Mouse (Mus musculus) erythroid progenitor cell, adult 5-6 weeks (primary cell): ENCODE data around the gene Ly6g5c. TPM values are rescaled to one million over a fixed set of nuclear protein-coding genes. Genes with fewer than 3 reads are reported as not detected.

Experiments
- ATAC-seq: replicated peaks from 2 replicates; pipeline ENCODE4 v1.8.0; 2016; ENCODE audit warnings: moderate number of reproducible peaks, mild to moderate bottlenecking, moderate TSS enrichment, inconsistent platforms; ENCODE audit not compliant: poor library complexity, low FRiP score, severe bottlenecking
- total RNA-seq, 2 experiments: library from RNA; stranded (forward) in 1 of 2; stranded (reverse) in 1 of 2; fragments of 150-400 nt in 1 of 2; fragments of 186-747, 209-891 nt in 1 of 2; gene quantifications; 2 replicates each; pipeline versions ENCODE4 v1.2.3 to v1.2.4; 2015 to 2017; ENCODE audit warnings: low replicate concordance in 2 of 2

Gene Ly6g5c
- total RNA-seq, 2 experiments from 2014 or later = not detected

- no peak for ATAC-seq
Observed at GRCm38 (mm10) chr17:35161421-35161820, 53.3 kb downstream of the Ly6g5c start.

Other genes with a start within 250 kb of the Ly6g5c start
Only the 30 nearest of the 43 such genes appear.
- gene Hspa1l, start 135.6 kb upstream of the Ly6g5c start, total RNA-seq (2015; ENCODE audit: low replicate concordance) = not detected in 2 replicates
- not detected in 2 replicates for gene Hspa1l, start 135.6 kb upstream of the Ly6g5c start, total RNA-seq (2017; ENCODE audit: low replicate concordance)
- gene Lsm2, start 126.4 kb upstream of the Ly6g5c start, total RNA-seq (2015; ENCODE audit: low replicate concordance) = 76.0 and 78.4 TPM in 2 replicates
- 23.0 and 27.6 TPM in 2 replicates for gene Lsm2, start 126.4 kb upstream of the Ly6g5c start, total RNA-seq (2017; ENCODE audit: low replicate concordance)
- 156 and 173 TPM in 2 replicates for gene Vars, start 107.3 kb upstream of the Ly6g5c start, total RNA-seq (2015; ENCODE audit: low replicate concordance)
- 144 and 198 TPM in 2 replicates for gene Vars, start 107.3 kb upstream of the Ly6g5c start, total RNA-seq (2017; ENCODE audit: low replicate concordance)
- gene Vwa7, start 91.7 kb upstream of the Ly6g5c start, total RNA-seq (2015; ENCODE audit: low replicate concordance) = not detected in 2 replicates
- 0.39 and 0.53 TPM in 2 replicates for gene Vwa7, start 91.7 kb upstream of the Ly6g5c start, total RNA-seq (2017; ENCODE audit: low replicate concordance)
- gene Sapcd1, start 80.3 kb upstream of the Ly6g5c start, total RNA-seq (2015; ENCODE audit: low replicate concordance) = 1.7 and 10.8 TPM in 2 replicates
- gene Sapcd1, start 80.3 kb upstream of the Ly6g5c start, total RNA-seq (2017; ENCODE audit: low replicate concordance) = 1.4 TPM in 1 of 2 replicates, not detected in the other
- gene Msh5, start 61.5 kb upstream of the Ly6g5c start, total RNA-seq (2015; ENCODE audit: low replicate concordance) = 36.9 and 39.6 TPM in 2 replicates
- gene Msh5, start 61.5 kb upstream of the Ly6g5c start, total RNA-seq (2017; ENCODE audit: low replicate concordance) = 27.3 and 50.9 TPM in 2 replicates
- 91.0 and 110 TPM in 2 replicates for gene Clic1, start 58.3 kb upstream of the Ly6g5c start, total RNA-seq (2015; ENCODE audit: low replicate concordance)
- 68.3 and 95.5 TPM in 2 replicates for gene Clic1, start 58.3 kb upstream of the Ly6g5c start, total RNA-seq (2017; ENCODE audit: low replicate concordance)
- 2.1 TPM in 1 of 2 replicates, not detected in the other for gene Ddah2, start 49.2 kb upstream of the Ly6g5c start, total RNA-seq (2015; ENCODE audit: low replicate concordance)
- gene Ddah2, start 49.2 kb upstream of the Ly6g5c start, total RNA-seq (2017; ENCODE audit: low replicate concordance) = 1.5 and 5.6 TPM in 2 replicates
- not detected in 2 replicates for gene Ly6g6c, start 42.9 kb upstream of the Ly6g5c start, total RNA-seq (2015; ENCODE audit: low replicate concordance)
- not detected in 2 replicates for gene Ly6g6c, start 42.9 kb upstream of the Ly6g5c start, total RNA-seq (2017; ENCODE audit: low replicate concordance)
- 1.1 TPM in 1 of 2 replicates, not detected in the other for gene Mpig6b, start 42.1 kb upstream of the Ly6g5c start, total RNA-seq (2015; ENCODE audit: low replicate concordance)
- gene Mpig6b, start 42.1 kb upstream of the Ly6g5c start, total RNA-seq (2017; ENCODE audit: low replicate concordance) = not detected in 2 replicates
- gene Ly6g6e, start 31.4 kb upstream of the Ly6g5c start, total RNA-seq (2015; ENCODE audit: low replicate concordance) = not detected in 2 replicates
- not detected in 2 replicates for gene Ly6g6e, start 31.4 kb upstream of the Ly6g5c start, total RNA-seq (2017; ENCODE audit: low replicate concordance)
- not detected in 2 replicates for gene Ly6g6d, start 30.2 kb upstream of the Ly6g5c start, total RNA-seq (2015; ENCODE audit: low replicate concordance)
- gene Ly6g6d, start 30.2 kb upstream of the Ly6g5c start, total RNA-seq (2017; ENCODE audit: low replicate concordance) = not detected in 2 replicates
- gene Ly6g6f, start 22.7 kb upstream of the Ly6g5c start, total RNA-seq (2015; ENCODE audit: low replicate concordance) = 3.8 TPM in 1 of 2 replicates, not detected in the other
- gene Ly6g6f, start 22.7 kb upstream of the Ly6g5c start, total RNA-seq (2017; ENCODE audit: low replicate concordance) = not detected in 2 replicates
- gene Abhd16a, start 19.0 kb upstream of the Ly6g5c start, total RNA-seq (2015; ENCODE audit: low replicate concordance) = 98.5 and 106 TPM in 2 replicates
- 84.5 and 97.3 TPM in 2 replicates for gene Abhd16a, start 19.0 kb upstream of the Ly6g5c start, total RNA-seq (2017; ENCODE audit: low replicate concordance)
- 2.2 and 8.8 TPM in 2 replicates for gene Ly6g5b, start 7.1 kb downstream of the Ly6g5c start, total RNA-seq (2015; ENCODE audit: low replicate concordance)
- gene Ly6g5b, start 7.1 kb downstream of the Ly6g5c start, total RNA-seq (2017; ENCODE audit: low replicate concordance) = not detected in 2 replicates
- 15.9 and 33.9 TPM in 2 replicates for gene Gpank1, start 13.2 kb downstream of the Ly6g5c start, total RNA-seq (2015; ENCODE audit: low replicate concordance)
- gene Gpank1, start 13.2 kb downstream of the Ly6g5c start, total RNA-seq (2017; ENCODE audit: low replicate concordance) = 28.9 and 49.4 TPM in 2 replicates
- gene Csnk2b, start 13.8 kb downstream of the Ly6g5c start, total RNA-seq (2015; ENCODE audit: low replicate concordance) = 231 and 261 TPM in 2 replicates
- gene Csnk2b, start 13.8 kb downstream of the Ly6g5c start, total RNA-seq (2017; ENCODE audit: low replicate concordance) = 118 and 134 TPM in 2 replicates
- not detected in 2 replicates for gene D17H6S53E, start 18.1 kb downstream of the Ly6g5c start, total RNA-seq (2015; ENCODE audit: low replicate concordance)
- gene D17H6S53E, start 18.1 kb downstream of the Ly6g5c start, total RNA-seq (2017; ENCODE audit: low replicate concordance) = 1.7 and 1.8 TPM in 2 replicates
- not detected in 2 replicates for gene Apom, start 23.8 kb downstream of the Ly6g5c start, total RNA-seq (2015; ENCODE audit: low replicate concordance)
- not detected in 2 replicates for gene Apom, start 23.8 kb downstream of the Ly6g5c start, total RNA-seq (2017; ENCODE audit: low replicate concordance)
- gene Bag6, start 26.9 kb downstream of the Ly6g5c start, total RNA-seq (2015; ENCODE audit: low replicate concordance) = 70.6 and 96.0 TPM in 2 replicates
- 54.5 and 81.8 TPM in 2 replicates for gene Bag6, start 26.9 kb downstream of the Ly6g5c start, total RNA-seq (2017; ENCODE audit: low replicate concordance)
- 227 and 234 TPM in 2 replicates for gene Prrc2a, start 56.6 kb downstream of the Ly6g5c start, total RNA-seq (2015; ENCODE audit: low replicate concordance)
- gene Prrc2a, start 56.6 kb downstream of the Ly6g5c start, total RNA-seq (2017; ENCODE audit: low replicate concordance) = 42.0 and 64.3 TPM in 2 replicates
- 14.1 and 28.1 TPM in 2 replicates for gene Aif1, start 67.8 kb downstream of the Ly6g5c start, total RNA-seq (2015; ENCODE audit: low replicate concordance)
- 3.3 and 32.3 TPM in 2 replicates for gene Aif1, start 67.8 kb downstream of the Ly6g5c start, total RNA-seq (2017; ENCODE audit: low replicate concordance)
- 34.2 and 66.2 TPM in 2 replicates for gene Lst1, start 80.2 kb downstream of the Ly6g5c start, total RNA-seq (2015; ENCODE audit: low replicate concordance)
- 48.4 and 53.5 TPM in 2 replicates for gene Lst1, start 80.2 kb downstream of the Ly6g5c start, total RNA-seq (2017; ENCODE audit: low replicate concordance)
- gene Ltb, start 86.2 kb downstream of the Ly6g5c start, total RNA-seq (2015; ENCODE audit: low replicate concordance) = 1.8 and 8.0 TPM in 2 replicates
- gene Ltb, start 86.2 kb downstream of the Ly6g5c start, total RNA-seq (2017; ENCODE audit: low replicate concordance) = 0.30 and 10.0 TPM in 2 replicates
- gene Tnf, start 93.7 kb downstream of the Ly6g5c start, total RNA-seq (2015; ENCODE audit: low replicate concordance) = 9.6 and 12.6 TPM in 2 replicates
- gene Tnf, start 93.7 kb downstream of the Ly6g5c start, total RNA-seq (2017; ENCODE audit: low replicate concordance) = 0.90 and 3.2 TPM in 2 replicates
- not detected in 2 replicates for gene Lta, start 97.1 kb downstream of the Ly6g5c start, total RNA-seq (2015; ENCODE audit: low replicate concordance)
- 0.90 TPM in 1 of 2 replicates, not detected in the other for gene Lta, start 97.1 kb downstream of the Ly6g5c start, total RNA-seq (2017; ENCODE audit: low replicate concordance)
- gene Gm16181, start 112.6 kb downstream of the Ly6g5c start, total RNA-seq (2015; ENCODE audit: low replicate concordance) = not detected in 2 replicates
- not detected in 2 replicates for gene Gm16181, start 112.6 kb downstream of the Ly6g5c start, total RNA-seq (2017; ENCODE audit: low replicate concordance)
- gene Atp6v1g2, start 125.4 kb downstream of the Ly6g5c start, total RNA-seq (2015; ENCODE audit: low replicate concordance) = 6.1 TPM in 1 of 2 replicates, not detected in the other
- not detected in 2 replicates for gene Atp6v1g2, start 125.4 kb downstream of the Ly6g5c start, total RNA-seq (2017; ENCODE audit: low replicate concordance)
- 0.84 and 1.1 TPM in 2 replicates for gene Nfkbil1, start 127.5 kb downstream of the Ly6g5c start, total RNA-seq (2015; ENCODE audit: low replicate concordance)
- 3.0 TPM in 1 of 2 replicates, not detected in the other for gene Nfkbil1, start 127.5 kb downstream of the Ly6g5c start, total RNA-seq (2017; ENCODE audit: low replicate concordance)
- gene Ddx39b, start 133.5 kb downstream of the Ly6g5c start, total RNA-seq (2015; ENCODE audit: low replicate concordance) = 169 and 179 TPM in 2 replicates
- gene Ddx39b, start 133.5 kb downstream of the Ly6g5c start, total RNA-seq (2017; ENCODE audit: low replicate concordance) = 80.1 and 99.9 TPM in 2 replicates